Mouse (Mus musculus) right cerebral cortex, postnatal 4 days (tissue): Measurements from ENCODE around the gene Olfr1224-ps1.
"Not testable (repeated sequence)": the region's sequence is repeated elsewhere in the genome, so short reads cannot be mapped to it uniquely, and the experiment has no call there.

Experiments used
- DNase-seq: peaks from one replicate; pipeline ENCODE4 v3.0.0-alpha.2; 2022

Olfr1224-ps1 gene

GRCm38 (mm10) chr2:89163991-89164390 lies at the start of gene Olfr1224-ps1:
TSS of gene Olfr1224-ps1 (minus strand) at chr2:89164091.
- DNase-seq = not testable (repeated sequence)

GRCm38 (mm10) chr2:89199948-89200347 lies 36.1 kb upstream of the Olfr1224-ps1 start, which contains the start of gene Olfr1226:
TSS of gene Olfr1226 (minus strand) at chr2:89200048.
- no peak for DNase-seq

- DNase-seq = no peak
Observed at GRCm38 (mm10) chr2:89196325-89196982, 32.6 kb upstream of the Olfr1224-ps1 start.

- no peak for DNase-seq
Observed at GRCm38 (mm10) chr2:89174569-89174968, 10.7 kb upstream of the Olfr1224-ps1 start, which contains the start of gene Olfr1225. TSS of gene Olfr1225 (minus strand) at chr2:89174669.

GRCm38 (mm10) chr2:89164711-89165110 lies 820 bp upstream of the Olfr1224-ps1 start:
- not testable (repeated sequence) for DNase-seq

- DNase-seq = no peak
Observed at GRCm38 (mm10) chr2:89151460-89151859, 12.4 kb downstream of the Olfr1224-ps1 start, which contains the start of gene Olfr1223. TSS of gene Olfr1223 (minus strand) at chr2:89151560.

- no peak for DNase-seq
Observed at GRCm38 (mm10) chr2:89132954-89133353, 30.9 kb downstream of the Olfr1224-ps1 start, which contains the start of gene Olfr1222. TSS of gene Olfr1222 (minus strand) at chr2:89133054.

GRCm38 (mm10) chr2:89117183-89117582 lies 46.7 kb downstream of the Olfr1224-ps1 start, which contains the start of gene Olfr1221:
TSS of gene Olfr1221 (minus strand) at chr2:89117283.
- no peak for DNase-seq

- no peak for DNase-seq
Observed at GRCm38 (mm10) chr2:89106735-89107134, 57.2 kb downstream of the Olfr1224-ps1 start, which contains the start of gene Olfr1220. TSS of gene Olfr1220 (minus strand) at chr2:89106835.

GRCm38 (mm10) chr2:89105651-89106050 lies 58.2 kb downstream of the Olfr1224-ps1 start:
- no peak for DNase-seq
